Mouse (Mus musculus) neural tube, embryonic 15.5 days (tissue): ENCODE results near the gene Ppp2r5d. TPM values are rescaled to one million over a fixed set of nuclear protein-coding genes. Genes with fewer than 3 reads are reported as not detected.

Experiments
- ATAC-seq: fragments of 200-750 bp; cut with Nextera tagmentation; 2 replicates; pipeline ENCODE4 v1.8.0; 2017; ENCODE audit warnings: mild to moderate bottlenecking, moderate TSS enrichment, moderate library complexity; ENCODE audit not compliant: low FRiP score
- H3K27ac ChIP-seq: fragments of 300-500 bp; sonication (generic); replicated peaks from 2 replicates; pipeline ENCODE4 v1.5.1; 2015; ENCODE audit warnings: mild to moderate bottlenecking, inconsistent platforms
- H3K27me3 ChIP-seq: fragments of 300-500 bp; sonication (generic); replicated peaks from 2 replicates; pipeline ENCODE4 v1.6.1; 2015; ENCODE audit warnings: inconsistent platforms
- H3K36me3 ChIP-seq: fragments of 300-500 bp; sonication (generic); 2 replicates; pipeline ENCODE4 v1.6.1; 2015; ENCODE audit warnings: inconsistent platforms
- H3K4me1 ChIP-seq: fragments of 300-500 bp; sonication (generic); 2 replicates; pipeline ENCODE4 v1.6.1; 2015; ENCODE audit warnings: inconsistent platforms
- H3K4me2 ChIP-seq: fragments of 300-500 bp; sonication (generic); 2 replicates; pipeline ENCODE4 v1.6.1; 2015; ENCODE audit warnings: inconsistent platforms, mild to moderate bottlenecking, moderate library complexity
- H3K4me3 ChIP-seq: fragments of 300-500 bp; sonication (generic); replicated peaks from 2 replicates; pipeline ENCODE4 v1.5.1; 2015; ENCODE audit warnings: mild to moderate bottlenecking, inconsistent platforms
- H3K9ac ChIP-seq: fragments of 300-500 bp; sonication (generic); replicated peaks from 2 replicates; pipeline ENCODE4 v1.6.1; 2015; ENCODE audit warnings: mild to moderate bottlenecking, inconsistent platforms
- H3K9me3 ChIP-seq: fragments of 300-500 bp; sonication (generic); replicated peaks from 2 replicates; pipeline ENCODE4 v1.6.1; 2016; ENCODE audit warnings: inconsistent platforms
- WGBS: fragments of 180-500 bp; shearing (Covaris S2); methylation state at CpG from one replicate; pipeline ENCODE4 v1.1.7; 2015; ENCODE audit warnings: mixed read lengths; 5-methylcytosine and 5-hydroxymethylcytosine counted together
- polyA plus RNA-seq: library from polyadenylated mRNA; unstranded; fragments of >200 nt; fragmentation: Nextera tagmentation; extraction: Ambion mirVana; gene quantifications from 2 replicates; pipeline ENCODE4 v1.2.1, GENCODE M21; 2015

Gene Ppp2r5d
- polyA plus RNA-seq, 1 experiment from 2014 or later = 89.1 TPM

- Histone ChIP-seq H3K36me3 (peaks cover 31% of the 10 kb centered on the region), H3K9ac (peak overlapping the region; percentile 91), H3K9me3 (no peaks in the 10 kb centered on the region), H3K4me1 (peaks cover 58% of the 10 kb centered on the region), H3K27ac (peak overlapping the region; percentile 98), H3K4me3 (peak overlapping the region; percentile 72), H3K27me3 (no peaks in the 10 kb centered on the region), H3K4me2 (peak overlapping the region; percentile 87)
- 29% methylated on average over 15 of the region's 15 CpGs for WGBS
- no peak for ATAC-seq
These were observed 55.1 kb downstream of the Ppp2r5d start for GRCm38 (mm10) chr17:46649811-46650210.

- Histone ChIP-seq H3K9me3 (no peaks in the 10 kb centered on the region), H3K9ac (no peak overlapping the region), H3K27me3 (no peaks in the 10 kb centered on the region), H3K4me1 (peaks cover 69% of the 10 kb centered on the region), H3K27ac (no peak overlapping the region), H3K36me3 (peaks cover 17% of the 10 kb centered on the region), H3K4me3 (no peak overlapping the region), H3K4me2 (no peak overlapping the region)
- 94% methylated on average over 9 of the region's 9 CpGs for WGBS
- ATAC-seq = no peak
These were observed 56.5 kb downstream of the Ppp2r5d start for GRCm38 (mm10) chr17:46648436-46648835.

GRCm38 (mm10) chr17:46647279-46647678 lies 57.6 kb downstream of the Ppp2r5d start:
- H3K4me2 ChIP-seq = peak overlapping the region; percentile 69; the same call in 1 of the 2 replicates
- ATAC-seq = no peak
- peaks cover 59% of the 10 kb centered on the region for H3K4me1 ChIP-seq
- 94% methylated on average over 7 of the region's 7 CpGs for WGBS
- H3K9ac ChIP-seq = 0 out of 2 replicates have a peak overlapping the region, but pooled peaks have one; percentile 88
- H3K36me3 ChIP-seq = peaks cover 12% of the 10 kb centered on the region
- H3K4me3 ChIP-seq = no peak overlapping the region
- H3K27me3 ChIP-seq = no peaks in the 10 kb centered on the region
- no peak overlapping the region for H3K27ac ChIP-seq
- no peaks in the 10 kb centered on the region for H3K9me3 ChIP-seq

- H3K27me3 ChIP-seq = no peaks in the 10 kb centered on the region
- no peak; the same call in 1 of the 2 replicates for ATAC-seq
- H3K27ac ChIP-seq = peak overlapping the region; percentile 95
- H3K4me3 ChIP-seq = peak overlapping the region; percentile 83
- under 1% methylated on average over 19 of the region's 19 CpGs for WGBS
- H3K9me3 ChIP-seq = no peaks in the 10 kb centered on the region
- peaks cover 49% of the 10 kb centered on the region for H3K4me1 ChIP-seq
- peak overlapping the region; percentile 69 for H3K4me2 ChIP-seq
- H3K9ac ChIP-seq = peak overlapping the region; percentile 88
- peaks cover 20% of the 10 kb centered on the region for H3K36me3 ChIP-seq
These were observed 58.6 kb downstream of the Ppp2r5d start for GRCm38 (mm10) chr17:46646322-46646662.

GRCm38 (mm10) chr17:46645561-46646321 lies 59.2 kb downstream of the Ppp2r5d start, which contains the start of the genes Klc4 and Mrpl2:
Gene Klc4 (minus strand): TSS chr17:46646022.
Gene Mrpl2 (plus strand): TSS chr17:46646229.
- peak; percentile 72 for ATAC-seq
- Histone ChIP-seq H3K9ac (peak within 1 kb of the TSS; percentile 88), H3K4me3 (peak within 1 kb of the TSS; percentile 83), H3K9me3 (no peaks in the 10 kb centered on the region), H3K27ac (peak within 1 kb of the TSS; percentile 95), H3K4me1 (peaks cover 44% of the 10 kb centered on the region), H3K36me3 (peaks cover 23% of the 10 kb centered on the region), H3K4me2 (peak within 1 kb of the TSS; percentile 86), H3K27me3 (no peaks in the 10 kb centered on the region)
- under 1% methylated on average over 52 of the region's 53 CpGs for WGBS

GRCm38 (mm10) chr17:46644916-46645475 lies 59.9 kb downstream of the Ppp2r5d start:
- Histone ChIP-seq H3K4me3 (peak overlapping the region; percentile 83), H3K36me3 (peaks cover 30% of the 10 kb centered on the region), H3K9me3 (no peaks in the 10 kb centered on the region), H3K27me3 (no peaks in the 10 kb centered on the region), H3K4me1 (peaks cover 40% of the 10 kb centered on the region), H3K9ac (peak overlapping the region; percentile 69), H3K27ac (peak overlapping the region; percentile 64), H3K4me2 (peak overlapping the region; percentile 86)
- ATAC-seq = no peak; the same call in 1 of the 2 replicates
- WGBS = 13% methylated on average over 11 of the region's 11 CpGs

- WGBS = 89% methylated on average over 12 of the region's 12 CpGs
- H3K36me3 ChIP-seq = peaks cover 37% of the 10 kb centered on the region
- H3K9me3 ChIP-seq = no peaks in the 10 kb centered on the region
- H3K27me3 ChIP-seq = no peaks in the 10 kb centered on the region
- H3K4me3 ChIP-seq = peak overlapping the region; percentile 83
- ATAC-seq = no peak
- H3K4me1 ChIP-seq = peaks cover 33% of the 10 kb centered on the region
- H3K9ac ChIP-seq = peak overlapping the region; percentile 69
- peak overlapping the region; percentile 86 for H3K4me2 ChIP-seq
- H3K27ac ChIP-seq = no peak overlapping the region
These were observed 60.6 kb downstream of the Ppp2r5d start for GRCm38 (mm10) chr17:46644152-46644805.

GRCm38 (mm10) chr17:46642060-46642459 lies 62.9 kb downstream of the Ppp2r5d start:
- peaks cover 31% of the 10 kb centered on the region for H3K4me1 ChIP-seq
- no peaks in the 10 kb centered on the region for H3K9me3 ChIP-seq
- no peak for ATAC-seq
- H3K27me3 ChIP-seq = no peaks in the 10 kb centered on the region
- no peak overlapping the region for H3K4me3 ChIP-seq
- peaks cover 34% of the 10 kb centered on the region for H3K36me3 ChIP-seq
- no peak overlapping the region for H3K9ac ChIP-seq
- 91% methylated on average over 17 of the region's 17 CpGs for WGBS
- H3K4me2 ChIP-seq = no peak overlapping the region
- no peak overlapping the region for H3K27ac ChIP-seq

- 81% methylated on average over 9 of the region's 9 CpGs for WGBS
- Histone ChIP-seq H3K27ac (no peak overlapping the region), H3K36me3 (peaks cover 38% of the 10 kb centered on the region), H3K9me3 (no peaks in the 10 kb centered on the region), H3K27me3 (no peaks in the 10 kb centered on the region), H3K4me2 (no peak overlapping the region), H3K4me3 (no peak overlapping the region), H3K9ac (no peak overlapping the region), H3K4me1 (peaks cover 26% of the 10 kb centered on the region)
- no peak for ATAC-seq
These were observed 65.0 kb downstream of the Ppp2r5d start for GRCm38 (mm10) chr17:46639929-46640328.

GRCm38 (mm10) chr17:46636831-46637523 lies 67.9 kb downstream of the Ppp2r5d start:
- peak; percentile 35 for ATAC-seq
- Histone ChIP-seq H3K4me1 (peaks cover 10% of the 10 kb centered on the region; the same call in 1 of the 2 replicates), H3K4me3 (no peak overlapping the region), H3K9ac (no peak overlapping the region), H3K27ac (no peak overlapping the region), H3K27me3 (no peaks in the 10 kb centered on the region), H3K36me3 (peaks cover 49% of the 10 kb centered on the region), H3K4me2 (peak overlapping the region; percentile 38), H3K9me3 (no peaks in the 10 kb centered on the region)
- WGBS = 13% methylated on average over 15 of the region's 15 CpGs
